Mouse (Mus musculus) testis, adult 2 months (tissue): ENCODE results near the gene Adamtsl5. TPM values are rescaled to one million over a fixed set of nuclear protein-coding genes. Genes with fewer than 3 reads are reported as not detected.

Experiments used
- H3K27ac ChIP-seq: fragments of 200-500 bp; 2 replicates; pipeline ENCODE4 v1.5.1; 2012; ENCODE audit warnings: low read depth, low read length; ENCODE audit not compliant: control insufficient read depth, insufficient read depth
- H3K27me3 ChIP-seq: fragments of 200-500 bp; 2 replicates; pipeline ENCODE4 v1.6.1; 2012; ENCODE audit warnings: mild to moderate bottlenecking, low read length, moderate library complexity; ENCODE audit not compliant: control insufficient read depth, insufficient read depth
- H3K36me3 ChIP-seq: fragments of 200-500 bp; 2 replicates; pipeline ENCODE4 v1.6.1; 2012; ENCODE audit warnings: mild to moderate bottlenecking, low read length; ENCODE audit not compliant: control insufficient read depth, insufficient read depth
- H3K4me1 ChIP-seq: fragments of 200-500 bp; 2 replicates; pipeline ENCODE4 v1.6.1; 2012; ENCODE audit warnings: low read length; ENCODE audit not compliant: control insufficient read depth, insufficient read depth
- H3K4me3 ChIP-seq: fragments of 200-500 bp; 2 replicates; pipeline ENCODE4 v1.5.1; 2012; ENCODE audit warnings: low read depth, mild to moderate bottlenecking, low read length, moderate library complexity, mixed read lengths; ENCODE audit not compliant: control insufficient read depth
- CTCF ChIP-seq: fragments of 200-500 bp; IDR thresholded peaks from 2 replicates; pipeline ENCODE4 v1.5.1; 2012; ENCODE audit warnings: low read depth, mild to moderate bottlenecking, inconsistent platforms, low read length, moderate library complexity; ENCODE audit not compliant: control insufficient read depth, insufficient read depth, insufficient replicate concordance
- POLR2A ChIP-seq: fragments of 200-500 bp; IDR thresholded peaks from 2 replicates; pipeline ENCODE4 v1.6.1; 2012; ENCODE audit warnings: low read depth, mild to moderate bottlenecking, inconsistent platforms, low read length, moderate library complexity; ENCODE audit not compliant: control insufficient read depth
- polyA plus RNA-seq: library from polyadenylated mRNA; depleted of rRNA; stranded (reverse); fragments of >200 nt; gene quantifications from 2 replicates; pipeline ENCODE4 v1.2.3, GENCODE M21; 2012

Gene Adamtsl5
- polyA plus RNA-seq, 1 experiment = 3.3 TPM

- peak overlapping the region; percentile 86 for H3K4me3 ChIP-seq
- no peaks in the 10 kb centered on the region for H3K36me3 ChIP-seq
- TF ChIP-seq CTCF (no peak), POLR2A (no peak)
- H3K27ac ChIP-seq = peak overlapping the region; percentile 32; the same call in 1 of the 2 replicates
- peaks cover 35% of the 10 kb centered on the region for H3K4me1 ChIP-seq
- no peaks in the 10 kb centered on the region for H3K27me3 ChIP-seq
These were observed 25.4 kb downstream of the Adamtsl5 start for GRCm38 (mm10) chr10:80322811-80323211.

GRCm38 (mm10) chr10:80321670-80322581, 26.3 kb downstream of the Adamtsl5 start:
- Histone ChIP-seq H3K27me3 (no peaks in the 10 kb centered on the region), H3K27ac (no peak overlapping the region)
- TF ChIP-seq CTCF (no peak), POLR2A (no peak)

GRCm38 (mm10) chr10:80321014-80321669, 27.1 kb downstream of the Adamtsl5 start:
- no peak overlapping the region for H3K27ac ChIP-seq
- H3K27me3 ChIP-seq = no peaks in the 10 kb centered on the region
- H3K36me3 ChIP-seq = no peaks in the 10 kb centered on the region
- peaks cover 35% of the 10 kb centered on the region for H3K4me1 ChIP-seq
- H3K4me3 ChIP-seq = no peak overlapping the region
- TF ChIP-seq CTCF (no peak), POLR2A (no peak)

More at GRCm38 (mm10) chr10:80321670-80322581, 26.3 kb downstream of the Adamtsl5 start:
- Histone ChIP-seq H3K4me1 (peaks cover 35% of the 10 kb centered on the region), H3K4me3 (no peak overlapping the region), H3K36me3 (no peaks in the 10 kb centered on the region)

- Histone ChIP-seq H3K4me1 (peaks cover 39% of the 10 kb centered on the region), H3K4me3 (peak within 1 kb of the TSS; percentile 84), H3K36me3 (no peaks in the 10 kb centered on the region), H3K27ac (peak within 1 kb of the TSS; percentile 58), H3K27me3 (no peaks in the 10 kb centered on the region)
- TF ChIP-seq POLR2A (0 out of 2 replicates have a peak, but pooled peaks have one; percentile 25), CTCF (no peak)
These were observed 27.9 kb downstream of the Adamtsl5 start, which contains the start of gene 2310011J03Rik for GRCm38 (mm10) chr10:80320340-80320760. Gene 2310011J03Rik, minus strand, starts transcription at chr10:80320537.

DNA sequence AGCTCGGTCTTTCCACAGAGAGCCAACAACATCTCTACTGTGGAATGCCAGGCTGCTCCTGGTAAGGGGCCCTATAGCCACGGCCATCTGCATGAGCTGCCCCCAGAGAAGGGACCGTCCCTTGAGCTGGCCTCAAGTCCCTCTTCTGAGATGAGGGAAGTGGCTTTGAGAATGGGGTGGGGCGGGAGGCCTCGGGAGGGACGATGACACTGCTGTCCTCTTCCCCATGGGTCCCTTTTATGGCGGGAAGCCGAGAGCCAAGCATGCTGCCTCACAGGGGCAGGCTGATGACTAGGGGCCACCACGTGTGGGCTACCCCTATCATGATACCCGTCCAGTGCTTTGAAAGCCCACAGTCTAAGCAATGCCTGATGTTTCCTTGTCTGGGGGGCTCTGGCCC, 31.2 kb downstream of the Adamtsl5 start:
- no peaks in the 10 kb centered on the region for H3K36me3 ChIP-seq
- peak overlapping the region; percentile 38 for H3K4me3 ChIP-seq
- no peaks in the 10 kb centered on the region for H3K27me3 ChIP-seq
- H3K4me1 ChIP-seq = peaks cover 34% of the 10 kb centered on the region
- no peak for TF ChIP-seq CTCF
- no peak; the same call in 1 of the 2 replicates for TF ChIP-seq POLR2A
- H3K27ac ChIP-seq = no peak overlapping the region

- TF ChIP-seq CTCF = no peak
- no peak for TF ChIP-seq POLR2A
- H3K36me3 ChIP-seq = no peaks in the 10 kb centered on the region
- peaks cover 29% of the 10 kb centered on the region for H3K4me1 ChIP-seq
- no peak overlapping the region for H3K27ac ChIP-seq
- peak overlapping the region; percentile 38 for H3K4me3 ChIP-seq
- no peaks in the 10 kb centered on the region for H3K27me3 ChIP-seq
These were observed 31.8 kb downstream of the Adamtsl5 start for GRCm38 (mm10) chr10:80316359-80316781.

- peak overlapping the region; percentile 25 for H3K4me3 ChIP-seq
- peaks cover 22% of the 10 kb centered on the region for H3K4me1 ChIP-seq
- no peak for TF ChIP-seq CTCF
- no peak; the same call in 1 of the 2 replicates for TF ChIP-seq POLR2A
- H3K27me3 ChIP-seq = no peaks in the 10 kb centered on the region
- no peaks in the 10 kb centered on the region for H3K36me3 ChIP-seq
- no peak overlapping the region for H3K27ac ChIP-seq
These were observed 32.9 kb downstream of the Adamtsl5 start for GRCm38 (mm10) chr10:80315315-80315714.
